Mouse (Mus musculus) lung, postnatal 4 days (tissue): ENCODE measurements at regions not wholly inside any gene's neighbourhood (a gene's known extent, or its start where the extent isn't known, plus 50 kb on each side); places are given as distances from the start of the nearest gene placed in this dataset.
A peak's percentile ranks its signal among the peaks of the same experiment; 100 is the strongest.

Experiments
- DNase-seq, 2 experiments: peaks; one replicate each; pipeline ENCODE4 v3.0.0; 2021

GRCm38 (mm10) chr13:32536241-32536640 is 197.7 kb upstream of the Gmds start:
- no peak for DNase-seq

- peak; percentile 28 to 48 for DNase-seq
These were observed 197.1 kb upstream of the Gmds start for GRCm38 (mm10) chr13:32535602-32536001.

GRCm38 (mm10) chr13:32530926-32531512 is 192.5 kb upstream of the Gmds start:
- DNase-seq, result no peak

DNA sequence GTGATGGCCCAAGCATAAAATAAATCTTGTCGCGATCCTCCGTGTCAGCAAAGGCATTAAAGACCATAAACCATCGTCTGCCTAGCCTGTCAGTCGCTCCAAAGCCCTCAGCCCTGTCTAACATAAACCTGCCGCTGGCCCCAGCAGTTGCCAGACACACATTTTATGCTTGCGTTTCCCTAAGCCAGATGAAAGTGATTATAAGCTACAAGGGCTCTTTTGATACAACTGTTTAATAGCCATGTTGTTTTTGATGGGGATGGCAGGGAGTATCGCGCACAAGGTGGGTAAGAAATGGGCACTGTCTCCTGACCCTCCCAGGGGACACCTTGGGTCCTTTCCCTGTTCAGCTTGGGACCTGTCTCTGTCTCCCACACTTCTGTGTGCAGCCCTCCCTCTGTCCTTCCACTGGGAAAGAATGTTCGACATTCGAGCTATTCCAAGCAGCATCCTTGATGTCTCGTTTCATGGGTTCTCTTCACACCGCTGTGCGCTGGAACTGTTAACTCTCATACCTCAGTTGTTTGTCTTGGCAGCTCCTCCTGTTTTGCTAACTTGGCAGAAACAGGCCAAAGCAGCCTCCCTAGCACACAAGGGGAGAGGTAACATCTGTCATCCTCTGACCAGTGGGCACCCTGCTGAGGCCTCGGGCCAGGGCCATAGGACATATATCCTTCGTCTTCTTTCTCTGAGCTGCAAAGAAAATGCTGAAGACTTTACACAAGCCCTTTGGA is 180.2 kb upstream of the Gmds start:
- no peak for DNase-seq

- no peak for DNase-seq
These were observed 179.0 kb upstream of the Gmds start for GRCm38 (mm10) chr13:32517514-32517913.

- no peak for DNase-seq
These were observed 170.9 kb upstream of the Gmds start for GRCm38 (mm10) chr13:32509231-32510023.

- DNase-seq, result no peak
These were observed 169.9 kb upstream of the Gmds start for GRCm38 (mm10) chr13:32508447-32508846.

DNA sequence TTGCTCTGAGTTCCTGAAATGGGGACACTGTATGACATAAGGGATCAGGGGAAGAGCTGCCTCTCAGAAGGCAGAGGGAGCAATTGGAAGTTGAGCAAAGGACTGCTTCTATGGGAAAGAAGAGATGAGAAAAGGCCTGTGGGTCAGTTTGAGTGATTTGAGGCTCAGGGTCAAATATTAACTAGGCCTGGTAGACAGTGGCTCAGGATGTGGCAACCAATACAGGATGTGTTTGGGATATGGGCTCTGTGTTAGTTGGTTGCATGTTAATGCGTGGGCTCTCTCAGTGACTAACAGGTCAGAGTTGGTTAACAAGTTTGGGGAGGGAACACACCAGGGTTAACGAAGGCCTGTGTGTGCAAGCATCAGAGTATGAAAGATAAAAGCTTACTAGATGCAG is 169.3 kb upstream of the Gmds start:
- no peak for DNase-seq

- no peak for DNase-seq
These were observed 159.8 kb upstream of the Gmds start for GRCm38 (mm10) chr13:32498205-32498790.

DNA sequence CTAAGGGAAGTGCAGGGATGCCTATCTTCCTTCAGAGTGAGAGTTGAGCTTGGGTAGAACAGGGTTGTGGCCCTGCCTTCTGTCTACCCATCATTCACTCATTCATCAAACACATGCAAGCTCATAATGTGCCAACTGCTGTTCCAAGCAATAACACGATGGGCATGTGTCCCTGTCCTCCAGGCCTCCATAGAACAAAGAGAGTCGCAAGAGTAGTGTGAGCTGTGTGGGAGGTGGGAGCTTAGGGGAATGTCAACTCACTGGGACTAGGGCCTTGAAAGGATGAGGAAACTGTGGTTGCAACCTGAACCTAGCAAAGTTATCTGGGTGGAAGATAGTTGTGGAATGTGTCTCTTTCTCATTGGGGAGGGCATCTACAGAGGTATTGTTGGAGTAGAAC is 157.7 kb upstream of the Gmds start:
- no peak for DNase-seq

DNA sequence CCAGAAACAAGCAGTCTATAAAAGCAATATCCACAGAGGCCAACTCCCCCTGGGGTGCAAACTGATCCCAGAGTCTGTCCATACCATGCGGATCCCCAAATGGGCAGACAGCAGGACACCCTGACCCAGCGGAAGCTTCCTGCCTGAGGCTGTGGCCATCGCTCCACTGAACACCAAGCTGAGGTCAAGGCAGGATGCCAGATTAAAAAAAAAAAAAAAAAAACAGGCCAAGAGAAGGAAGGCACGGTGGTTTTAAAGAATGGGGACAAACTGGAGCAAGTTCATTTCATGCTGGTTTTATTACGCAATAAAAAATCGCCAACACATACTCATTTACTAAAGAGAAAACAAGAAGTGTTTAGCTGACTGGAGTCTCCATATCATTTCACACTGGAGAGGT is 156.5 kb upstream of the Gmds start:
- DNase-seq, result no peak

DNA sequence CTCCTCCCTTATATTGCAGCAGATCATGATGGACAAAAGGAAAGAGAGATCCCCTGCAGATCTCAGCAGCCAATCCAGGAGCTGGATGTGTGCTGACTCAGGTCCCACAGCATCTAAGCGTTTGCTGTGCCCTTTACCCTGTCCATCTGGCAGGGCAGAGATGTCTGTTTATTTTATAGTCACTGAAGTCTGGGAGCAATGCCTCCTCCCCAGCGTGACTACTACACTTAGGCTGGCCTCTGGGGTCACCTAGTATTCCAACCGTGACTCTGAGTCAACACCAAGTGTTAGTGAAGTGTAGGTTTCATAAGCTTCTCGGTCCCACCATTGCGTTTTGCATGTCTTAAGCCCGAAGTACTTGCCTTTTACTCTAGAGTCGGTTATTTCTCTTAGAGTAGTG is 155.3 kb upstream of the Gmds start:
- no peak for DNase-seq

- peak; percentile 35 to 67 for DNase-seq
These were observed 154.8 kb upstream of the Gmds start for GRCm38 (mm10) chr13:32493309-32493708.

DNA sequence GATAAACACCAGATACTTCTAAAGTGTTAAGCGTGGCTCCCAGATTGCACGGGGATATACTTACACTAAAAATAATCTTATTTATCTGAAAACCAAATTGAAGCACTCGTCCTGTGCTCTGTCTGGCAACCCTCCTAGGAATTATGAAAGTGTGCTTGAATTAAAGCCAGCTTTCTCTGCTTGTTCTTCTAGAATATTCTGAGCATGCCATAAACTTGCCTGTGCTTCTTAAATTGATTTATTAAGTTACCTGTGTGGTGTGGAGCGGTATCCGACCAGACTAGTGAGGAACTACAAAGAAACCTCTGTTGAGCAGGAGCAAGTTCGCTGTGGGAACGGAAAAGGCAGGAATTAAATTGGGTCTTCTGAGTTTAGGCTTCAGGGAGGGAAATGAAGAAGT is 154.0 kb upstream of the Gmds start:
- no peak for DNase-seq

- no peak for DNase-seq
These were observed 143.0 kb upstream of the Gmds start for GRCm38 (mm10) chr13:32481444-32482058.

GRCm38 (mm10) chr13:32480029-32480428 is 141.5 kb upstream of the Gmds start:
- DNase-seq, result no peak

DNA sequence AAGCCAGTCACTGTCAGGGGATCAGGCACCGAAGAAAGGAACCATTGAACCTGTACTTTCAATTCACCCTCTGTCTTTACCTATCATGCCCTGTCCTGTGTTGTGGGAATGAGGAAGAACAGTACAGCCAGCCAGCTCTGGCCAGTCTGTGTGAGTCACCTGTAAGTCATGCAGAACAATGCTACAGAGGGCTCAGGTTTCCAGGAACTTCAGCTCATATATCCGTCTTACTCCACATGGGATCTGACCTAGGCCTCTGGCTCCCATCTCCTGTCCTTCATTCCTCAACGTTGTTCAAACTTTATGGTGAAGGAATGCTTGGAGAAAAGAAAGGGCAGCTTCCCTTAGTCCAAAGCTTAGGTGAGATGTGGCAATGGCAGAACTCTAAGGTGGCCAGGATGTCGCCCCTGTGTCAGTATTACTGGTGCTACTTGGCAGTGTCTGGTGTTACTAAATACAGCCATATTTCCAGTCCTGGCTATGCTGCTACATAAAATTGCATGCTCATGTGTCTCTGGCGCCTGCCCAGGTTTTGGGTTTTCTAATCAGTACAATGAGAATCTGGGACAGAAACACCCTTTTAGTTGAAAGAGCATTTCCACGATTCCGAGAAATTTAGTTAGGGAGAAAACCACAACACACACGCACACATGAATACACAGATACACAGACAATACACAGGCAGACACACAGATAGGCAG is 140.7 kb upstream of the Gmds start:
- no peak for DNase-seq

DNA sequence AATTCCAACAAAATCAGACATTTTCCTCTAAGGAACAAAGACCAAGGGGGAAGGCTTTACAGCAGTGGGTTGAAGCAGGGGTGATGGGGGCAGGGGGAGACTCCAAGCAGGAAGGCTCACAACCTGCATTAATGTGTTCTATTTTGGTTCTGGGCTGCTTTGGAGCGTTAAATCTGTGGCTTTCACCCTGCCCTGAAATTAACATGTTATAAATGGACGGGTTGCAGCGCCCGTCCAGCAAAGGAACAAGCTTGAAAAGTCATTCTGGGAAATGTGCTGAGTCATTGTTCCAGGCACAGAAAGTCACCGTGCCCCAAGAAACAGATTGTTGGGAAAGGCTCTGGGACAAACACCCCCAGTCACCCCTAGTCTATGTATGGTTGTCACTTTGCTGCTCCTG is 127.2 kb upstream of the Gmds start:
- DNase-seq, result no peak

GRCm38 (mm10) chr13:32465041-32465682 is 126.6 kb upstream of the Gmds start:
- DNase-seq, result no peak

DNA sequence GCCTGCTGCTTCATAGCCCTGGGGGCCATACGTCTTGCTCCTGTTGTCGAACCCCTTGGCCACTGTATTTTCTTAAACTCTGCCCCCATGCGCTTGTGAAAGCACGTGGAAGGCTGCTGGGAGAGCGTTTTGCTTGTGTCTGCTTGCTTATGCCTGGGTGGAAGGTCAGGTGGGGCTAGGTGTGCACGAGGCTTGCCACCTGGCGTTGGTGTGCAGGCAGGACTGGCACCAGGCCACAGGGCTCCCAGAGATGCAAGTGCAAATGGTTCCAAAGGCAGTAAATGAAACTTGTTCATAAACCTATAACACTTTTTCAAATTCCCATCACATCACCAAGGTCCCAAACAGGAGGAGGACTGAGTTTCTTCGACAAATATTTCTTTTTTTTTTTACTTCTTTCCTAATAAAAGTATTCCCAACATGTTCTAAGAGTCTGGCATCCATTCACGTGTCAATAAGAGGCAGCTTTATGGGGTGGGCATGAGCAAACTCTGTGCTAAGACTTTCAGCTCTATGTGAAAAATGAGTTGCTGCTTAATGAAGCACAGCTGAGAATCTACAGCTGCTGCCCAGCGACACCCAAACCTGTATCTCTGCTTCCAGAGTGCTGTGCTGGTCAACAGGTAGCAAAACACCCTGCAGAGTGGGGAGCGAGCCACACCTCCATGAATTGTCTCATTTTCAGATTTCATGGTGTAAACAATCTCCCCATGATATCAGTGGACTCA is 116.0 kb upstream of the Gmds start:
- DNase-seq, result no peak

DNA sequence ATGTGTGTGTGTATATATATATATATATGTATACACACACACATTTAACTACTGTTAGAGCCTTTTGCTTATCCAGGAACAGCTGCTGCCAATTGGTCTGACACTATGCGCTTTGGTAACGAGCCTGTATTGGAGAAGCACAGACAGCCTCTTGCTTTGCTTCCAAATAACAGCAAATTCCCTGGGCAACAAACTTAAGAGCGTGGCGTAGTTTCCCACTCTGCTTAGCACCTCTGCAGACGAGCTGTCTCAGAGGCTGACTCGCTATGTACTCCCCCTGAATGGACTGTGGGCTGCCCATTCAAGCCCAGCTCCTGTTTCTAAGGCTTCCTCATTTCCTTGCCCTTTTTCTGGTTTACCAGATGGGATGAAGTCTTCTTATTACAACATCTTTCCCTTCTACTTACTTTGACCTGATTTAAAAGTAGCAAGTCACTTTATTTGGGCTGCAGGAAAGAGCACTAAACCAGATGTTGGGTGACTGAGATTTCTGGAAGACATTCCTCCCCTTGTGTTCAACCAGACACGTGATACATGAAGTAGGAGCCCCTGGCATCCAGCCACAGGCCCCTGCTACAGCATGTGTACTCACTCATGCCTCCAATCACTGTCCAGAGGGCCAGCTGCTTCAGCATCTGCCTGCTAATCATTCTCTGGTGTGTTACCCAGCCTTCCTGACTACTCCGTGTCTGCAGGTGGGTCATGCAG is 111.3 kb upstream of the Gmds start:
- peak; percentile 52 to 83 for DNase-seq
